Mouse (Mus musculus): ENCODE results near the gene 9530003J23Rik. TPM values are rescaled to one million over a fixed set of nuclear protein-coding genes. Genes with fewer than 3 reads are reported as not detected.
"Not testable (repeated sequence)": the region's sequence is repeated elsewhere in the genome, so short reads cannot be mapped to it uniquely, and the experiment has no call there.

Gene 9530003J23Rik
- polyA plus RNA-seq, 1 experiment from 2014 or later, result 3.3 TPM

DNA sequence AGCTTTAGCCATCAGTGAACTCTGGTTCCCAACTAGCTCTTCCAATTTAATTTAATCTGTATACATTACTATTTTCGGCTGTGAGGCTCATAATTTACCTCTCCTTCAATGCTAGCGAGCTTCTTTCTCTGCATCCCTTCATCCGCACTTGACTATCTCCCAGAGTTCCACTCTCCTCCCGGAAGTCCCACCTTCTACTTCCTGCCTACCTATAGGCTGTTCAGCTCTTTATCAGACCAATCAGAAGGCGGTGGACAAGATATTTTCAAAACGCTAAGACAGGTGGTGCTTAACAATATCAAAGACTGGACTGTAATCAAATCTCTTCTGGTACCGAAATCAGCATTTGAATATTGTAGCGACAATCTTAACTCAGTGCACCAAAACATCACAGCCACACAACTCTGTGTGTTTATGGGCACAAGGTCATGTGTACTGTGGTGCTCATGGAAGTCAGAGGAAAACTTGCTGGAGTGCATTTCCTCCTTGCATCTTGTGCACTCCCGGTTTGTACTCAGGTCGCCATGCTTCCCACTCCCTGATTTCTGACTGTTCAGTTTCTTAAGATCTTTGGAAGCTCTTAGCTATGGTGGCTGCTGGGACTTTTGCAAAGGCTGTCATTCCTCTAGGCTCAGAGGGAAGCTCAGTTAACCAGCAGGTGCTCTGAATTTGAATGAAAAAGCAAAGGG lies 37.3 kb upstream of the 9530003J23Rik start:
- Histone ChIP-seq H3K36me3 (ENCODE audit: insufficient read depth, low read length) (no peaks in the 10 kb centered on the region), H3K4me3 (ENCODE audit: low read depth, low read length) (no peak overlapping the region), H3K9me3 (ENCODE audit: low read length) (no peaks in the 10 kb centered on the region), H3K4me2 (replicated peaks; ENCODE audit: low read depth, low read length) (no peak overlapping the region), H3K4me1 (ENCODE audit: insufficient read depth, low read depth, low read length) (no peaks in the 10 kb centered on the region), H3K27me3 (replicated peaks; ENCODE audit: insufficient read depth, low read length) (no peaks in the 10 kb centered on the region), H3K27ac (ENCODE audit: low read length) (no peak overlapping the region), H3K9ac (replicated peaks; ENCODE audit: low read depth) (no peak overlapping the region)
- no peak for DNase-seq (ENCODE audit: low spot score)
- TF ChIP-seq CTCF (IDR thresholded peaks at IDR 0.05) (no peak), EP300 (IDR thresholded peaks at IDR 0.05) (no peak)
- no peak for ATAC-seq
- 76% methylated on average over 10 of the region's 10 CpGs for WGBS

DNA sequence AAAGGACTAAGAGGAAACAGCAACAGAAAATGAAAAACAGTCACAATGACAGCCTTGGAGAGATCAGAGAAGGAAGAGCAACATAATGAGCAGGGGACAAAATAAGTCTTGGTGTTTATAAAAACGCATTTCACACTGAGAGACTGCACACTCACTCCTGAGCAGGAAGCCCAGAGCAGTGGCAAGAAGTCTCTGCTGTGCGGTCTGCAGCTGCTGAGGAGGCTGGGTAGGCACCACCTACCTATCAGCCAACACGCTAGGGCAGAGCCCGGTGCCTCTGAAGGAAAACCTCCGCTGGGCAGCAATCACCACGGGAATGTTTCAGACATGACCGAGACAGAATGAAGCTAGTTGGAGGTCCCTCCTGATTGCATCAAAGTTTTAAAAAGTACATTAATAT lies 36.1 kb upstream of the 9530003J23Rik start:
- DNase-seq (ENCODE audit: low spot score); H3K4me2 ChIP-seq (replicated peaks; ENCODE audit: low read depth, low read length); ATAC-seq; H3K36me3 ChIP-seq (ENCODE audit: insufficient read depth, low read length); H3K9ac ChIP-seq (replicated peaks; ENCODE audit: low read depth); H3K27me3 ChIP-seq (replicated peaks; ENCODE audit: insufficient read depth, low read length); H3K27ac ChIP-seq (ENCODE audit: low read length); H3K9me3 ChIP-seq (ENCODE audit: low read length); H3K4me1 ChIP-seq (ENCODE audit: insufficient read depth, low read depth, low read length); H3K4me3 ChIP-seq (ENCODE audit: low read depth, low read length): not testable (repeated sequence)
- WGBS, result 71% methylated on average over 3 of the region's 7 CpGs

DNA sequence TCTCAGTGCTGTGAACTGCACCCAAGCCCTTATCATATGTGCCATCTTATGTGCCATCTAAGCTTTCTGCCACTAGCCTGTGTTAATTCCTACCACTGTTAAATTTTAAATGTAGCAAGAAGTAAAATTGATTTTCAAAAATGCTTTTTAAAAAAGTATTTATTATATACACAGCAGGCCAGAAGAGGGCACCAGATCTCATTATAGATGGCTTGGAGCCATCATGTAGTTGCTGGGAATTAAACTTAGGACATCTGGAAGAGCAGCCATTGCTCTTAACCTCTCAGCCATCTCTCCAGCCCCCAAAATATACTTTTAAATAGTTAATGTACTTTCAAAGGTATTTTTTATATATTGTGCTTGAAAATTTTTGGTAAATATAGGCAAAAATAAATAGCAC lies 33.5 kb upstream of the 9530003J23Rik start:
- H3K27me3 ChIP-seq (replicated peaks; ENCODE audit: insufficient read depth, low read length), result no peaks in the 10 kb centered on the region
- ATAC-seq, result no peak
- DNase-seq (ENCODE audit: low spot score), result peak; percentile 37
- H3K4me3 ChIP-seq (ENCODE audit: low read depth, low read length), result no peak overlapping the region
- no peak overlapping the region for H3K4me2 ChIP-seq (replicated peaks; ENCODE audit: low read depth, low read length)
- TF ChIP-seq EP300 (IDR thresholded peaks at IDR 0.05) (no peak), CTCF (IDR thresholded peaks at IDR 0.05) (peak; percentile 53)
- H3K4me1 ChIP-seq (ENCODE audit: insufficient read depth, low read depth, low read length), result no peaks in the 10 kb centered on the region
- no peaks in the 10 kb centered on the region for H3K36me3 ChIP-seq (ENCODE audit: insufficient read depth, low read length)
- no peak overlapping the region for H3K27ac ChIP-seq (ENCODE audit: low read length)
- no peak overlapping the region for H3K9ac ChIP-seq (replicated peaks; ENCODE audit: low read depth)
- H3K9me3 ChIP-seq (ENCODE audit: low read length), result no peaks in the 10 kb centered on the region

DNA sequence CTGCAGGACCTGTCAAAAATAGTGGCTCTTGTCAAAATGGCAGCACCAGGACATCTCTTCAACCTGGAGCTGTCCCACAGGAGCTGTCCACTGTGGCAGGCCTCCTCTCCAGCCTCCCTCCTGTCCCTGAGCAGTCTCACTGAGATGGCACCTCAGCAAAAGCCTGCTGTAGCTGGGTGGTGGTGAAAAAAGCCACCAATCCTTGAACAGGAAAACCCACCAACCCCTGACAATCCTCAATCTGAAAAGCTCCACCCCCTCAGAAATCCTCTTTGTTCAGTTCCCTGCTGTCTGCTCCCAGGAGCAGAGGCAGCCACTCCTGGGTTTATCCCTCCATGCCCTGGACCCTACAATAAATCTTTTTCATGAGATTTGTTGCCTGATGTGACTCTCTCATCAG lies 21.4 kb upstream of the 9530003J23Rik start:
- no peak overlapping the region for H3K4me2 ChIP-seq (replicated peaks; ENCODE audit: low read depth, low read length)
- ATAC-seq, result no peak
- no peak overlapping the region for H3K9ac ChIP-seq (replicated peaks; ENCODE audit: low read depth)

DNA sequence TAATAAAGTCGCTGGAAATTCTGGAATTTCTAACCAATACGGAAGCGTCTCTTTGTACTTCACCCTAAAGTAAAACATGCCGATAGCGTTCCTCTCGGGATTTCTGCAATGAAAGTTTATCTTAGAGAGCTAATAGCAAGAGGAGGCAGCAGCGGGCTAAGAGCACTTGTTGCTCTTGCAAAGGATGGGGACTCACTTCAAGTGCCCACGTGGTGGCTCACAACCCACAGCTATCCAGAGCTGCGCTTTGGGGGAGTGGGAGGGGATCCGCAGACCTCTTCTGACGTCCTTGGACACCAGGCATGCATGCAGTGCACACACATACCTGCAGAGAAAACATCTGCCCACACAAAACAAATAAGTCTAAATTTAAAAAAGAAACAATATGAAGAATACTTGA lies 2.6 kb downstream of the 9530003J23Rik start:
- H3K9ac ChIP-seq (replicated peaks; ENCODE audit: low read depth), result no peak overlapping the region
- H3K36me3 ChIP-seq (ENCODE audit: insufficient read depth, low read length), result no peaks in the 10 kb centered on the region
- H3K4me2 ChIP-seq (replicated peaks; ENCODE audit: low read depth, low read length), result peak overlapping the region; percentile 36
- no peaks in the 10 kb centered on the region for H3K27me3 ChIP-seq (replicated peaks; ENCODE audit: insufficient read depth, low read length)
- peak; percentile 83 for ATAC-seq
- no peaks in the 10 kb centered on the region for H3K9me3 ChIP-seq (ENCODE audit: low read length)
- H3K27ac ChIP-seq (ENCODE audit: low read length), result 0 out of 2 replicates have a peak overlapping the region, but pooled peaks have one; percentile 16
- no peaks in the 10 kb centered on the region for H3K4me1 ChIP-seq (ENCODE audit: insufficient read depth, low read depth, low read length)
- peak; percentile 67 for DNase-seq (ENCODE audit: low spot score)
- TF ChIP-seq CTCF (IDR thresholded peaks at IDR 0.05) (0 out of 2 replicates have a peak, but pooled peaks have one; percentile 19), EP300 (IDR thresholded peaks at IDR 0.05) (peak; percentile 76)
- 21% methylated on average over 11 of the region's 11 CpGs for WGBS
- H3K4me3 ChIP-seq (ENCODE audit: low read depth, low read length), result no peak overlapping the region

More for the DNA sequence above, 21.4 kb upstream of the 9530003J23Rik start:
- Histone ChIP-seq H3K4me1 (ENCODE audit: insufficient read depth, low read depth, low read length) (no peaks in the 10 kb centered on the region), H3K27ac (ENCODE audit: low read length) (no peak overlapping the region), H3K36me3 (ENCODE audit: insufficient read depth, low read length) (no peaks in the 10 kb centered on the region), H3K9me3 (ENCODE audit: low read length) (no peaks in the 10 kb centered on the region), H3K27me3 (replicated peaks; ENCODE audit: insufficient read depth, low read length) (no peaks in the 10 kb centered on the region), H3K4me3 (ENCODE audit: low read depth, low read length) (no peak overlapping the region)
- DNase-seq (ENCODE audit: low spot score), result no peak
- no peak for TF ChIP-seq CTCF (IDR thresholded peaks at IDR 0.05)
- TF ChIP-seq EP300 (IDR thresholded peaks at IDR 0.05), result no peak

DNA sequence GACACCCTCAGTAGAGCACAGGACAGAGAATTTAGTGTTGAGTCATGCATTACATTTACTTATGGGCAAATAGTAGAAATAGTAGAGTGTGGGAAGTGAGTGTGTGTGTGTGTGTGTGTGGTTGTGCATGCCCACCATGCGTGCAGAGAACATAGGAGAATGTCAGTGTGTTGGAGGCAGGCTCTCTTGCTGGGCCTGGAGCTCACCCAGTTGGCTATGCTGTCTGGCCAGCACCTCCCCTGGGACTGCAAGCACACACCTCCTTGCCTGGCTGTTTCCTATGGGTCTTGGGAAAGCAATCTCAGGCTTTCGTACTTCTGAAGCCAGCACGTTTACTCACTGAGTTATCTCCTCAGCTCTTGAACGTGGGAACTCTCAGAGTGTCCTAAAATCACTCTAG lies 3.7 kb downstream of the 9530003J23Rik start:
- no peak overlapping the region for H3K4me3 ChIP-seq (ENCODE audit: low read depth, low read length)
- no peaks in the 10 kb centered on the region for H3K4me1 ChIP-seq (ENCODE audit: insufficient read depth, low read depth, low read length)
- H3K9ac ChIP-seq (replicated peaks; ENCODE audit: low read depth), result no peak overlapping the region
- no peaks in the 10 kb centered on the region for H3K36me3 ChIP-seq (ENCODE audit: insufficient read depth, low read length)
- no peaks in the 10 kb centered on the region for H3K9me3 ChIP-seq (ENCODE audit: low read length)
- peak; percentile 67 for ATAC-seq
- DNase-seq (ENCODE audit: low spot score), result peak; percentile 63
- no peaks in the 10 kb centered on the region for H3K27me3 ChIP-seq (replicated peaks; ENCODE audit: insufficient read depth, low read length)
- H3K4me2 ChIP-seq (replicated peaks; ENCODE audit: low read depth, low read length), result no peak overlapping the region; the same call in 1 of the 2 replicates
- WGBS, result 33% methylated on average over 4 of the region's 4 CpGs
- TF ChIP-seq EP300 (IDR thresholded peaks at IDR 0.05), result no peak
- no peak for TF ChIP-seq CTCF (IDR thresholded peaks at IDR 0.05)
- peak overlapping the region; percentile 20 for H3K27ac ChIP-seq (ENCODE audit: low read length)

Data from lung, postnatal 0 days (tissue).